Mouse (Mus musculus) c-Kit-positive CD71-negative TER-119-negative erythroid progenitor cells, embryonic 14.5 days (primary cell): ENCODE results near the gene Pdxk.

Experiments
- DNase-seq: peaks from one replicate; pipeline ENCODE4 v3.0.0-alpha.2; 2013; ENCODE audit warnings: low read depth

The Pdxk gene

DNA sequence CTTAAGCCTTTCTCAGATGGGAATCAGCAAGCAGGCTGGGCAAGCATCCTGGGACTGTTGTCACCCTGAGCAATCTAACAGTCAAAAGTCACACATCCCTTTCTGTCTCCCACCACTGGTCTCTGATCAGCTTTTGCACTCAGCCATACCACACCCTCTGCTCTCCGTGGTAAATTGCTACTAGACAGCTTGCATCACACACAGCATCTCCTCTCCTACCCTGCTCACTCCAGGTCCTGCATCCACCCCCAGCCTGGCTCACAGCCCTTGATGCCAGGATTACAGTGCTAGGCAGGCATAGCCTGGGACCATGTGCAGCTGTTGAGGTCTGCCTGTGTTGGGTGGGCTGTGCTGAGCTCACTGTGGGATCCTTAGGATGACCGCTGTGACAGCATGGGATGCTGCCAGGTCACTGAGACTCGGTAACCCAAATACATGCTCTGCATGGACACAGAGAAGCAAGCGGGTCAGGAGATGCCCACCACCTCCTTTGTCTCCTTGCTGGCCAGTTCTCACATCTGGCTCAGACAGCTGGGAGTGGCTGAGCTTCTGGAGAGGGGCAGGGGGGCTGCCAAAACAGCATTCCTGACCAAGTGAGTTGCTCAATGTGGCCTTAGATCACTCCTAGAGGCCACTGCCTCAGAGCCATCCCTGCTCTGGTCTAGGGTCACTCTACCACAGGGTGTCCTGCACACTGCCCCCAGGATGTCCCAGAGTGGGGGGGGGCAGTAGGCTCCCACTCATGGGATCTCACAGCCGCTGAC, 6.2 kb downstream of the Pdxk start:
- no peak for DNase-seq

DNA sequence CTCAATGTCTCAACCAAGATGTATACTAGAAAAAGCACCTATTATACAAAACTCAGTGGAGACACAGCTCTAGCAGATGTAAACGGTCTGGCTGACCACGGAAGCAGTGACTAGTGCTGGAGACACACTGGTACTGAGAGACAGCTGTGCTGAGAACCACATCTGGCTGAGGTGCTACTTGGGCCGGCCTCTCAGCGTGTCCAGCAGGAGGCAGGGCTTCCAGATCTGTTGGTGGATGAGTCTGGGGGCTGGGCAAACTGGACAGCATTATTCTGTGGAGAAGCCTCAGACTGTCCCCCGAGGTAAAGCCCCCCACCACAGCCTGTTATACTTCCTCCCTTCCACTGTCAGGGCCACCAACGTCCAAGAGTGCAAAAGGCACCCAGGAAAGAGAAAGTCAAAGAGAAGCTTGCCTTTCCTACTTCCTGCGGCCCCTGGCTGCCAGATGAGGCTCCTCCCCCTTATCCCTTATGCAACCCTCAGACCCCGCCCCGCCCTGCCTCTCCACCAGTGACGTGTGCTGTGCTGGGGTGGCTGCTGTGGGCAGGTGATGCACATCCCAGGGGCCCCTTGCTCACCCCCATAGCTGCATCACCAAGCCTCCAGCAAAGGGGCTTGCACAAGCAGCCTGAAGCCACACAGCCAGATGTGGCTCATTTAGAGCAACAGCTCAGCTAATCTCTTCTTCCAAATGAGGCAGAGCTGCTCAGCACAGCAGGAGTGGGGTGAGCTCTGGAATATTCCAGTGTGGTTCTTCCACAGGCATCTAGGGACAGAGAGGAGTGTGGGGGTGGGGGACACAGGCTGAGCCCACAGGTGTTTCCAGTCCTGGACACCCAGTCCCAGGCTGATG, 7.1 kb downstream of the Pdxk start:
- DNase-seq: peak; percentile 59

- no peak for DNase-seq
These were observed 8.1 kb downstream of the Pdxk start for GRCm38 (mm10) chr10:78456696-78457095.

DNA sequence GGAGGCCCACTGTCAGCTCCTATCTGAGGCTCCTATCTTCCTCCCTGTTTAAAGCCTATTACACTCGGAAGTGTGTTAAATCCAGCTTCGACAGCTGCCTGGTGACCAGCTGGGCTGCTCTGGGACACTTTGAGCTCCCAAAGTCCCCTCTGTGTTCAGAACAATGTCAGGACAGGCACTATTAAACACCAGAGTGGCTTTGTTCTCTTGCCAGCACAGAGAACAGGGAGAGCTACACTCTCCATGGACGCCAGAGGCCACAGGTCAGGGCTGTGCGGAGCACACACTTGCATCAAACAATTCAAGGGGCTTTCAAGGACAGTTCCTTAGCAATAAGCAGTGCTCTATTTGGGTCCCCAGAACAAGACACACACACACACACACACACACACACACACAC, 12.1 kb downstream of the Pdxk start:
- DNase-seq: no peak

GRCm38 (mm10) chr10:78450761-78451160, 14.0 kb downstream of the Pdxk start:
- no peak for DNase-seq

GRCm38 (mm10) chr10:78447396-78447795, 17.4 kb downstream of the Pdxk start:
- no peak for DNase-seq

GRCm38 (mm10) chr10:78446195-78446594, 18.6 kb downstream of the Pdxk start:
- DNase-seq: no peak

- DNase-seq: no peak
These were observed 22.5 kb downstream of the Pdxk start for GRCm38 (mm10) chr10:78442292-78442691.

DNA sequence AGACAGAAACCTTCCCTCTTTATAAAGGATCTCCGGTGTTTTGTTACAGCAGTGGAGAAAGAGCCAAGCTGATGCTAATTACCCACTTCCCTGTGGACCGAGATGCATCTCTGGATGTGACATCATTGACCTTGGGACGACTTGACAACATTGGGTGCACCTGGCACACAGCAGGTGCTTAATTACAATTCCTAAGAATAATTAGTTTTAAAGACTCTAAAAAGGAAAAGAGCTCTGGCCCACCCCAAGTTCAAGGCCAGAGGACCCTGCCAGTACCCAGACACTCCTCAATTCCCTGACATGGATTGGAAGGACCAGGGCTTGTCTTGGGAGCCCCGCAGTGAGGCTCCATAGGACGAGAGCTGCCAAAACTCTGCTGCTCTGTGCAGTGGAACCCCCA, 23.2 kb downstream of the Pdxk start:
- no peak for DNase-seq

DNA sequence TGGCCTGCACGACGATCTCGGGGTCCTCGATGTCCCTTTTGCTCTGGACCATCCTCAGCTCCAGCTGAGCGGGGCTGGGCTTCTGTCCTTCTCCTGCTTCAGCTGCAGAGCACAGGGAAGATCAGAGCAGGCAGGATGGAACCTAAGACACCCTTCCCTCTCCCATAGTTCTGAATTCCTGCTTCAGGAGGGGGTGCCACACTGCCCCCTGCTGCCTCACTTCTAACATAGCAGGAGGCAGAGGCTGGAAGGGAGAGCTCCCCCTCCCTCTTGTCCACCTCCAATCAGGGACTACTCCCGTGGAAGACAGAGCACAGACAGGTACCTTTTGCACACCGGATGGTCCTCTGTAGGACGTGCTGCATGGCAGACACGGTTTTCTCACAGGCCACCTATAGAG, 24.0 kb downstream of the Pdxk start:
- no peak for DNase-seq

DNA sequence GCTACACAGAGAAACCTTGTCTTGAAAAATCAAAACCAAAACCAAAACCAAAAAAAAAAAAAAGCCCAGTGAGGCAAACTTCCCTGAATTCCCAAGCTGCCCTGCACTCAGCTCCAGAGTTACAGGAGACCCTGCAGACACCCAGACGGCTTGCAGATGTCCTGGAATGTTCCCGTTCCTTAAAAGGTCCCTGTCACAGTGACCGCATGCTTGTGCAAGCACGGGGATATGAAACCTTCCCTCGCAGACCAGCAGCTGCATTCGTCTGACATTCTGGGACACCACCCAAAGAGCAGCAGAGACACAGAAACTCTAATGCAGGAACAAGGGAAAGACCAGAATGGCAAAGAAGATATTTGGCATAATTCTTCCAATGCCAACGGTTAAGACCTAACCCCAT, 24.8 kb downstream of the Pdxk start:
- DNase-seq: no peak

DNA sequence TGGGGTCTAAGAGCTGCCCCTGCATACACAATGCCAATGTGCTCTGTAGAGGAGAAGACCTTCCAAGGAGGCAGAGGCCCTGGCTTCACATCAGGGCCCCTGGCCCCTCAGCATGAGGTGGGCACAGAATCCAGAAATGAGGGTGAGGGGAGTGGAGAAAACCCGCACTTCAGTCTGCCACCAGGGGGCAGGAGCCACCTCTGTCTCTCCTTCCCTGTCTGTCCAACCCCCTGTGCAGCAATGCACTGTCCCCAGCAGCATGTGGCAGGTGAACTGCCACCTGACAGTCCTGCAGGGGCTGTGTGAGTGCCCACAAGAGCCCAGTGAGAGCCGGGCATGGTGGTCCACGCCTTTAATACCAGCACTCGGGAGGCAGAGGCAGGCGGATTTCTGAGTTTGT, 25.2 kb downstream of the Pdxk start:
- no peak for DNase-seq

- peak; percentile 55 for DNase-seq
These were observed 26.7 kb downstream of the Pdxk start for GRCm38 (mm10) chr10:78438094-78438493.

- DNase-seq: no peak
These were observed 31.9 kb downstream of the Pdxk start for GRCm38 (mm10) chr10:78432853-78433252.

DNA sequence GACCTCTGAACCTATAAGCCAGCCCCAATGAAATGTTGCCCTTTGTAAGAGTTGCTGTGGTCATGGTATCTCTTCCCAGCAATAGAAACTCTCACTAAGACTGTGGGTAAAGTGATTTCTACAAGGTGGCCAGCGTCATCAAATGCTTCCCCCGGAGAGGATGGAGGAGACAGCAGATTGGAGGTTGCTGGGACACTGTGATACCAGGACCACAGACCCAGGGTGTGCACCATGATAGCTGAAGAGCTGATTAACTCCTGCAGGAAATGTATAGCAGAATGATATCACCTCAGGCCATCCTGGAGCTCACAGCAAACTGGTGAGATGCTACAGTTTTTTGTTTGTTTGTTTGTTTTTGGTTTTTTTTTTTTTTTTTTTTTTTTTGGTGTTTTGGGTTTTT, 35.0 kb downstream of the Pdxk start:
- DNase-seq: no peak

DNA sequence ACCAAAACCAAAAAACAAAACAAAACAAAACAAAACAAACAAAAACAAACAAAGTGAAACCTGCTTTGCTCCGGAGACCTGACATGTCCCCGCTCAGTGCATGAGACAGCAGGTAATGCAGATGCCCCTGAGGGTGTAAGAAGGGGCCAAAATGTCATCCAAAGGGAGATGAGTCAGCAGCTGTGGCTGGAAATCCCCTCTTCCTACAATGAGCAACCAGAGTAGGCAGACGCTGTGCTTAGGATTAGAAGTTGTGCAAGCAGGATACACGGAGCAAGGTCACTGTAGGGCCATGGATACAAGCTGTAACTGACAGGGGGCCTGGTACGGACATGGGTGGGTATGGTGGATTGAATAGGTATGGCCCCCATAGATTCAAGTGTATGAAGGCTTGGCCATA, 35.6 kb downstream of the Pdxk start:
- no peak for DNase-seq

GRCm38 (mm10) chr10:78428070-78428469, 36.7 kb downstream of the Pdxk start:
- DNase-seq: no peak

GRCm38 (mm10) chr10:78426117-78426735, 38.5 kb downstream of the Pdxk start:
- peak; percentile 38 for DNase-seq

DNA sequence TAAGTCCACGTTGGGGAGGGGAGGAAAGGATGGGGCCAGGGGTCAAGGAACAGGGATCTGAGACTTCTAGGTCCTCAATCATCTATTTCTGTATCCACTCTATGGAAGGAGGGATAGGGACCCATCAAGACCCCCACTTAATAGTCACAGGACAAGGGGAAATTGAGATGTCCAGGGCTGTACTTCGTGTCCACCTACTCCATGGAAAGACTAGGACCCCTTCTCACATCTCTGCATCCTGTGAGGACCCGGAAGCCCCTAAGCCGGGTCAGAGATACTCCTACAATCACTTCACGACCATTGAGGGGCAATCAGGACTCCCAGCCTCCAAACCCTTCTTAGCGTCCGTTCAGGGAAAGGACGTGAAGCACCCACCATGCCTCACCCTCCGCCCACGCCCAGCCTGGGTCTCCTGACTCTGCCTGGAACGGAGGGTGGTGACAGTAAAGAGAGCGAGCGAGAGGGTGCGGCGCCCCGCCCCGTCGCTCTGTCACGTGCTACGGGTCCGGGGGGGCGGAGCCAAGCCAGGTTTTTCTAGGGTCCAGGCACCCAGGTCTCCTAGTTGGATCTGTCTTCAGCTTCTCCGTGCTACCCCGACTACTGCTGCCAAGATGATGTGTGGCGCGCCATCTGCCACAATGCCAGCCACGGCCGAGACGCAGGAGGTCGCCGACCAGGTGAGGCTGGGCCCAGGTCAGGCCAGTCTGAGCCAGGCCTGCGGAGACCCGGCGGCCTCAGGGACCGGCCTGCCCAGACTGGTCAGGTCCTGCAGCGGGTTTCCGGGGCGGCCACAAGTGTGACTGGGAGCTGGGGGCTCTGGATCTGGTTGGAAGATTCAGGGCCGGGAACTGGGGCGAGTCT, 39.4 kb downstream of the Pdxk start, which contains the start of gene Cstb:
Gene Cstb (plus strand): TSS at position 489 of the 861 bp plus-strand sequence.
- DNase-seq: peak; percentile 82

DNA sequence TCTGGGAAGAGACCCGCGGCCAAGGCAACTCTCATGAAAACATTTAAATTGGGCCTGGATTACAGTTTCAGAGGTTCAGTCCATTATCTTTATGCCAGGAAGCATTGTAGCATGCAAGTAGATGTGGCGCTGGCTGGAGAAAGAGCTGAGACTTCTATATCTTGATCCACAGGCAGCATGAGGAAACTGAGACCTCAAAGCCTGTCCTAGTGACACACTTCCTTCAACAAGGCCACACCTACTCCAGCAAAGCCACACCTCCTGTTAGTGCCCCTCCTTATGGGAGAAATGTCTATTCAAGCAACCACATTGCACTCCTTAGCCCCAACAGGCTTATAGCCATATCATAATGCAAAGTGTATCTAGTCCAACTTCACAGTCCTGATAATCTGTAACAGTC, 42.2 kb downstream of the Pdxk start:
- DNase-seq: no peak

GRCm38 (mm10) chr10:78420929-78421328, 43.8 kb downstream of the Pdxk start:
- DNase-seq: no peak

- no peak for DNase-seq
These were observed 46.0 kb downstream of the Pdxk start for GRCm38 (mm10) chr10:78418791-78419190.
